Mouse (Mus musculus) stomach, embryonic 14.5 days (tissue): ENCODE results near the gene Galm. TPM values are rescaled to one million over a fixed set of nuclear protein-coding genes. Genes with fewer than 3 reads are reported as not detected.
"Not testable (repeated sequence)": the region's sequence is repeated elsewhere in the genome, so short reads cannot be mapped to it uniquely, and the experiment has no call there.

ENCODE experiments used
- ATAC-seq: fragments of 200-750 bp; cut with Nextera tagmentation; 2 replicates; pipeline ENCODE4 v1.8.0; 2017; ENCODE audit warnings: low read depth, moderate TSS enrichment; ENCODE audit not compliant: insufficient number of reproducible peaks, insufficient read depth, low FRiP score
- H3K27ac ChIP-seq: fragments of 300-500 bp; sonication (generic); 2 replicates; pipeline ENCODE4 v1.5.1; 2014; ENCODE audit warnings: mild to moderate bottlenecking, low read length, moderate library complexity, mixed read lengths
- H3K27me3 ChIP-seq: fragments of 300-500 bp; sonication (generic); 2 replicates; pipeline ENCODE4 v1.6.1; 2014; ENCODE audit warnings: low read length, control low read depth, mixed read lengths; ENCODE audit not compliant: control insufficient read depth, insufficient read depth
- H3K36me3 ChIP-seq: fragments of 300-500 bp; sonication (generic); 2 replicates; pipeline ENCODE4 v1.6.1; 2014; ENCODE audit warnings: mild to moderate bottlenecking, control low read depth, low read length, moderate library complexity, mixed read lengths; ENCODE audit not compliant: control insufficient read depth, insufficient read depth
- H3K4me1 ChIP-seq: fragments of 300-500 bp; sonication (generic); 2 replicates; pipeline ENCODE4 v1.6.1; 2014; ENCODE audit warnings: low read length, control low read depth, mixed read lengths; ENCODE audit not compliant: control insufficient read depth, insufficient read depth
- H3K4me2 ChIP-seq: fragments of 300-500 bp; sonication (generic); replicated peaks from 2 replicates; pipeline ENCODE4 v1.6.1; 2014; ENCODE audit warnings: low read depth, low read length, control low read depth
- H3K4me3 ChIP-seq: fragments of 300-500 bp; sonication (generic); 2 replicates; pipeline ENCODE4 v1.5.1; 2014; ENCODE audit warnings: low read depth, low read length, control low read depth
- H3K9ac ChIP-seq: fragments of 300-500 bp; sonication (generic); replicated peaks from 2 replicates; pipeline ENCODE4 v1.6.1; 2014; ENCODE audit warnings: low read depth, mild to moderate bottlenecking, control low read depth, low read length, moderate library complexity, mixed read lengths
- H3K9me3 ChIP-seq: fragments of 300-500 bp; sonication (generic); 2 replicates; pipeline ENCODE4 v1.6.1; 2016; ENCODE audit warnings: low read depth, low read length, control low read depth; ENCODE audit not compliant: control insufficient read depth
- WGBS: fragments of 180-500 bp; shearing (Covaris S2); extraction: QIAGEN DNeasy Blood & Tissue Kit; methylation state at CpG from one replicate; pipeline ENCODE4 v1.1.7; 2014; 5-methylcytosine and 5-hydroxymethylcytosine counted together
- polyA plus RNA-seq: library from polyadenylated mRNA; unstranded; fragments of >200 nt; fragmentation: Nextera tagmentation; extraction: Ambion mirVana; gene quantifications from 2 replicates; pipeline ENCODE4 v1.2.1, GENCODE M21; 2014

Galm gene
- polyA plus RNA-seq, 1 experiment from 2014 or later, result 19.3 TPM

GRCm38 (mm10) chr17:80221202-80221601 is 93.9 kb downstream of the Galm start:
- no peak for ATAC-seq
- WGBS, result 64% methylated on average over 9 of the region's 9 CpGs

GRCm38 (mm10) chr17:80221890-80222628 is 94.8 kb downstream of the Galm start:
- Histone ChIP-seq H3K27me3 (no peaks in the 10 kb centered on the region), H3K36me3 (no peaks in the 10 kb centered on the region; the same call in 1 of the 2 replicates), H3K4me1 (no peaks in the 10 kb centered on the region), H3K9me3 (no peaks in the 10 kb centered on the region), H3K27ac (no peak overlapping the region), H3K4me3 (no peak overlapping the region), H3K4me2 (no peak overlapping the region), H3K9ac (no peak overlapping the region)
- ATAC-seq, result no peak
- WGBS, result 78% methylated on average over 3 of the region's 3 CpGs

More at GRCm38 (mm10) chr17:80221202-80221601, 93.9 kb downstream of the Galm start:
- H3K9me3 ChIP-seq, result no peaks in the 10 kb centered on the region
- H3K4me1 ChIP-seq, result no peaks in the 10 kb centered on the region
- no peak overlapping the region for H3K9ac ChIP-seq
- H3K4me2 ChIP-seq, result no peak overlapping the region
- no peak overlapping the region for H3K4me3 ChIP-seq
- no peaks in the 10 kb centered on the region for H3K27me3 ChIP-seq
- H3K36me3 ChIP-seq, result no peaks in the 10 kb centered on the region
- H3K27ac ChIP-seq, result no peak overlapping the region

- 8% methylated on average over 9 of the region's 9 CpGs for WGBS
Observed at GRCm38 (mm10) chr17:80223829-80224228, 96.6 kb downstream of the Galm start.

GRCm38 (mm10) chr17:80224326-80225116 is 97.2 kb downstream of the Galm start, which contains the start of gene Gemin6:
Gene Gemin6, plus strand, starts transcription at chr17:80224441.
- Histone ChIP-seq H3K36me3 (peaks cover 3% of the 10 kb centered on the region; the same call in 1 of the 2 replicates), H3K27ac (peak within 1 kb of the TSS; percentile 95), H3K4me2 (peak within 1 kb of the TSS; percentile 60), H3K4me1 (no peaks in the 10 kb centered on the region), H3K4me3 (peak within 1 kb of the TSS; percentile 52), H3K9me3 (no peaks in the 10 kb centered on the region), H3K9ac (peak within 1 kb of the TSS; percentile 63), H3K27me3 (no peaks in the 10 kb centered on the region)
- ATAC-seq, result peak; percentile 95
- WGBS, result under 1% methylated on average over 33 of the region's 33 CpGs

More at GRCm38 (mm10) chr17:80223829-80224228, 96.6 kb downstream of the Galm start:
- peak overlapping the region; percentile 95; the same call in 1 of the 2 replicates for H3K27ac ChIP-seq
- H3K36me3 ChIP-seq, result no peaks in the 10 kb centered on the region; the same call in 1 of the 2 replicates
- H3K4me3 ChIP-seq, result peak overlapping the region; percentile 52
- 0 out of 2 replicates have a peak, but pooled peaks have one; percentile 40 for ATAC-seq
- no peaks in the 10 kb centered on the region for H3K27me3 ChIP-seq
- H3K9me3 ChIP-seq, result no peaks in the 10 kb centered on the region
- peak overlapping the region; percentile 63 for H3K9ac ChIP-seq
- no peaks in the 10 kb centered on the region for H3K4me1 ChIP-seq
- peak overlapping the region; percentile 60 for H3K4me2 ChIP-seq

- not testable (repeated sequence) for ATAC-seq, H3K27me3 ChIP-seq, H3K4me1 ChIP-seq, H3K9me3 ChIP-seq, H3K36me3 ChIP-seq
- H3K4me2 ChIP-seq, result peak overlapping the region; percentile 60
- peak overlapping the region; percentile 95; the same call in 1 of the 2 replicates for H3K27ac ChIP-seq
- H3K4me3 ChIP-seq, result peak overlapping the region; percentile 52
- peak overlapping the region; percentile 63 for H3K9ac ChIP-seq
- WGBS, result 36% methylated on average over 4 of the region's 5 CpGs
Observed at GRCm38 (mm10) chr17:80225142-80225541, 97.9 kb downstream of the Galm start.

GRCm38 (mm10) chr17:80229396-80229795 is 102.1 kb downstream of the Galm start:
- ATAC-seq, result no peak
- Histone ChIP-seq H3K4me2 (no peak overlapping the region), H3K4me3 (no peak overlapping the region), H3K9me3 (no peaks in the 10 kb centered on the region), H3K27me3 (no peaks in the 10 kb centered on the region), H3K36me3 (peaks cover 3% of the 10 kb centered on the region; the same call in 1 of the 2 replicates), H3K4me1 (no peaks in the 10 kb centered on the region), H3K9ac (no peak overlapping the region), H3K27ac (no peak overlapping the region)
- 78% methylated on average over 2 of the region's 2 CpGs for WGBS

- H3K27ac ChIP-seq, result no peak overlapping the region
- no peaks in the 10 kb centered on the region for H3K4me1 ChIP-seq
- ATAC-seq, result no peak
- over 99% methylated on average over 5 of the region's 5 CpGs for WGBS
- peaks cover 8% of the 10 kb centered on the region for H3K36me3 ChIP-seq
- H3K27me3 ChIP-seq, result no peaks in the 10 kb centered on the region
- no peaks in the 10 kb centered on the region for H3K9me3 ChIP-seq
- H3K4me3 ChIP-seq, result no peak overlapping the region
- H3K9ac ChIP-seq, result no peak overlapping the region
- no peak overlapping the region for H3K4me2 ChIP-seq
Observed at GRCm38 (mm10) chr17:80233844-80234243, 106.6 kb downstream of the Galm start.

- Histone ChIP-seq H3K9me3 (no peaks in the 10 kb centered on the region), H3K36me3 (peaks cover 11% of the 10 kb centered on the region), H3K4me3 (no peak overlapping the region), H3K4me1 (no peaks in the 10 kb centered on the region), H3K27ac (no peak overlapping the region), H3K9ac (no peak overlapping the region), H3K4me2 (no peak overlapping the region), H3K27me3 (no peaks in the 10 kb centered on the region)
- WGBS, result 80% methylated on average over 7 of the region's 7 CpGs
- no peak for ATAC-seq
Observed at GRCm38 (mm10) chr17:80234376-80234775, 107.1 kb downstream of the Galm start.
